30 mouse cellular contexts compared by ENCODE assay signal in genomic region chr6:113523420-113523819, GRCm38 (mm10). TPM values are rescaled to one million over a fixed set of nuclear protein-coding genes. Genes with fewer than 3 reads are reported as not detected.
DNase-seq lines count a peak whose midpoint lies in the region; ATAC-seq and TF ChIP-seq lines count a peak whose summit lies in the region.
"Had no signal": no experiment of that assay in that cellular context is flagged by ENCODE, and none has a peak within 500 bp of the region (broad histone marks: within the 10 kb centered on the region; RNA-seq: fewer than 3 reads in every experiment).

No protein-coding gene starts in this region.

- TF ChIP-seq EP300 in stomach, postnatal 0 days (optimal IDR thresholded peaks at IDR 0.05) = no peak

- no peak overlapping the region for H3K27ac ChIP-seq in forebrain, embryonic 13.5 days
- H3K27ac ChIP-seq in forebrain, embryonic 15.5 days (replicated peaks) = no peak overlapping the region
- H3K27ac ChIP-seq in left cerebral cortex, adult 2 months = no peak overlapping the region
- peak overlapping the region; percentile 49; the same call in 1 of the 2 replicates for H3K27ac ChIP-seq in stomach, postnatal 0 days (replicated peaks)
- H3K27ac ChIP-seq: hindbrain, embryonic 13.5 days; kidney, postnatal 0 days; limb, embryonic 10.5 days; limb, embryonic 15.5 days; liver, embryonic 13.5 days; neural tube, embryonic 12.5 days had no signal

- no peak overlapping the region for H3K4me3 ChIP-seq in forebrain, embryonic 13.5 days
- no peak overlapping the region for H3K4me3 ChIP-seq in forebrain, embryonic 15.5 days
- no peak overlapping the region for H3K4me3 ChIP-seq in left cerebral cortex, adult 2 months
- H3K4me3 ChIP-seq in stomach, postnatal 0 days (ENCODE audit: low read depth, low read length) = no peak overlapping the region
- H3K4me3 ChIP-seq: hindbrain, embryonic 13.5 days; limb, embryonic 10.5 days; limb, embryonic 15.5 days; liver, embryonic 13.5 days; neural tube, embryonic 12.5 days had no signal

- H3K9ac ChIP-seq in forebrain, embryonic 13.5 days = 0 out of 2 replicates have a peak overlapping the region, but pooled peaks have one; percentile 26
- H3K9ac ChIP-seq in forebrain, embryonic 15.5 days (replicated peaks) = no peak overlapping the region
- H3K9ac ChIP-seq in stomach, postnatal 0 days (ENCODE audit: low read length) = no peak overlapping the region
- H3K9ac ChIP-seq: hindbrain, embryonic 13.5 days; limb, embryonic 15.5 days; liver, embryonic 13.5 days; neural tube, embryonic 12.5 days had no signal

- WGBS in forebrain, embryonic 13.5 days = 91% methylated on average over 8 of the region's 8 CpGs
- WGBS in forebrain, embryonic 15.5 days = 91% methylated on average over 8 of the region's 8 CpGs
- WGBS in stomach, postnatal 0 days = 69% methylated on average over 8 of the region's 8 CpGs

- intact Hi-C loops in left cerebral cortex, adult 2 months (cut with DNase I) = loop anchor here (2.0 kb wide), 1 partner anchor 91 kb away; no protein-coding TSS in a partner anchor
- intact Hi-C loops in left cerebral cortex, postnatal 4 days (cut with DNase I) = loop anchor here (10.0 kb wide), 1 partner anchor 181 kb away; no protein-coding TSS in a partner anchor

- H3K36me3 ChIP-seq in forebrain, embryonic 13.5 days (ENCODE audit: poor library complexity, severe bottlenecking) = peaks cover 61% of the 10 kb centered on the region
- H3K36me3 ChIP-seq in forebrain, embryonic 15.5 days = peaks cover 46% of the 10 kb centered on the region
- peaks cover 12% of the 10 kb centered on the region; the same call in 1 of the 2 replicates for H3K36me3 ChIP-seq in stomach, postnatal 0 days (ENCODE audit: control insufficient read depth, insufficient read depth, low read length)

- no peak for ATAC-seq in forebrain, embryonic 13.5 days
- no peak for ATAC-seq in forebrain, embryonic 15.5 days (replicated peaks)
- ATAC-seq in stomach, postnatal 0 days (ENCODE audit: low FRiP score, low TSS enrichment) = 0 out of 2 replicates have a peak, but pooled peaks have one; percentile 32
- ATAC-seq: forebrain, embryonic 14.5 days; intestine, embryonic 16.5 days; midbrain, embryonic 16.5 days; Patski had no signal

- TF ChIP-seq CTCF in left cerebral cortex, adult 2 months (IDR thresholded peaks at IDR 0.05) = no peak
- no peak for TF ChIP-seq CTCF in stomach, postnatal 0 days (IDR thresholded peaks at IDR 0.05; ENCODE audit: low read depth)

- H3K9me3 ChIP-seq in forebrain, embryonic 13.5 days (replicated peaks) = no peaks in the 10 kb centered on the region
- no peaks in the 10 kb centered on the region for H3K9me3 ChIP-seq in forebrain, embryonic 15.5 days
- H3K9me3 ChIP-seq in stomach, postnatal 0 days (ENCODE audit: control insufficient read depth, low read length) = no peaks in the 10 kb centered on the region
- H3K9me3 ChIP-seq: hindbrain, embryonic 13.5 days; limb, embryonic 10.5 days; limb, embryonic 15.5 days; liver, embryonic 13.5 days; neural tube, embryonic 12.5 days had no signal

- peak; percentile 19 to 24 for DNase-seq in left cerebral cortex, adult 2 months (ENCODE audit: extremely low spot score in 1 of 2, low spot score in 2 of 2)
- DNase-seq in left cerebral cortex, postnatal 4 days = no peak
- peak; percentile 43 to 50 for DNase-seq in right cerebral cortex, adult 2 months (ENCODE audit: low spot score in 2 of 2)
- no peak for DNase-seq in right cerebral cortex, postnatal 14 days
- no peak for DNase-seq in stomach, postnatal 0 days (ENCODE audit: low spot score)
- no peak for DNase-seq in kidney, postnatal 14 days
- DNase-seq: adrenal gland, postnatal 10 days; cerebellum, adult 18-20 months; cerebellum, postnatal 14 days; gastrocnemius, postnatal 36 days; heart, adult 18-20 months; heart, postnatal 36 days; kidney, adult 8-10 months; layer of hippocampus, postnatal 36 days; liver, embryonic 13.5 days; lung, adult 2 months had no signal

- H3K4me2 ChIP-seq in forebrain, embryonic 13.5 days = no peak overlapping the region
- H3K4me2 ChIP-seq in forebrain, embryonic 15.5 days (replicated peaks) = no peak overlapping the region
- no peak overlapping the region for H3K4me2 ChIP-seq in stomach, postnatal 0 days (replicated peaks; ENCODE audit: low read depth)
- H3K4me2 ChIP-seq: heart, embryonic 11.5 days; hindbrain, embryonic 13.5 days; limb, embryonic 15.5 days; liver, embryonic 13.5 days; midbrain, embryonic 11.5 days; neural tube, embryonic 12.5 days had no signal

- H3K27me3 ChIP-seq in forebrain, embryonic 13.5 days = no peaks in the 10 kb centered on the region
- H3K27me3 ChIP-seq in forebrain, embryonic 15.5 days = no peaks in the 10 kb centered on the region
- H3K27me3 ChIP-seq in stomach, postnatal 0 days (ENCODE audit: control insufficient read depth, insufficient read depth, low read length) = no peaks in the 10 kb centered on the region
- H3K27me3 ChIP-seq: hindbrain, embryonic 13.5 days; limb, embryonic 15.5 days; liver, embryonic 13.5 days; neural tube, embryonic 12.5 days; Patski had no signal

- no peaks in the 10 kb centered on the region for H3K4me1 ChIP-seq in forebrain, embryonic 13.5 days
- H3K4me1 ChIP-seq in forebrain, embryonic 15.5 days = no peaks in the 10 kb centered on the region
- no peaks in the 10 kb centered on the region for H3K4me1 ChIP-seq in stomach, postnatal 0 days (replicated peaks; ENCODE audit: control insufficient read depth, insufficient read depth)
- H3K4me1 ChIP-seq: hindbrain, embryonic 13.5 days; limb, embryonic 10.5 days; limb, embryonic 15.5 days; liver, embryonic 13.5 days; neural tube, embryonic 12.5 days had no signal

RNA-seq across cellular contexts. Expression of gene Emc3, which starts 8.0 kb away (rescaled TPM):
- polyA plus RNA-seq in forebrain, embryonic 13.5 days (2015; fragmentation: Nextera tagmentation; extraction: Ambion mirVana) = 84.7 and 87.8 TPM in 2 replicates
- 94.9 and 103 TPM in 2 replicates for polyA plus RNA-seq in forebrain, embryonic 15.5 days (2015; fragmentation: Nextera tagmentation; extraction: Ambion mirVana)
- total RNA-seq in left cerebral cortex, adult 2 months (2021) = 10 to 100 TPM; 76.5 to 77.5 TPM
- total RNA-seq in left cerebral cortex, postnatal 4 days (2021) = 10 to 100 TPM; 62.3 to 71.1 TPM
- polyA plus RNA-seq in stomach, postnatal 0 days (2015; fragmentation: Nextera tagmentation; extraction: Ambion mirVana) = 78.4 and 78.5 TPM in 2 replicates

RNA-seq across cellular contexts. Expression of gene Fancd2, which starts 8.1 kb away (rescaled TPM):
- 11.9 and 14.1 TPM in 2 replicates for polyA plus RNA-seq in forebrain, embryonic 13.5 days (2015; fragmentation: Nextera tagmentation; extraction: Ambion mirVana)
- polyA plus RNA-seq in forebrain, embryonic 15.5 days (2015; fragmentation: Nextera tagmentation; extraction: Ambion mirVana) = 6.5 and 6.7 TPM in 2 replicates
- total RNA-seq in left cerebral cortex, adult 2 months (2021) = 1 to 10 TPM; 2.1 to 2.2 TPM
- 1 to 10 TPM; 5.4 to 7.0 TPM for total RNA-seq in left cerebral cortex, postnatal 4 days (2021)
- polyA plus RNA-seq in stomach, postnatal 0 days (2015; fragmentation: Nextera tagmentation; extraction: Ambion mirVana) = 1.6 and 1.9 TPM in 2 replicates

RNA-seq across cellular contexts. Expression of gene Prrt3, which starts 21.7 kb away (rescaled TPM):
- 2.8 and 3.1 TPM in 2 replicates for polyA plus RNA-seq in forebrain, embryonic 13.5 days (2015; fragmentation: Nextera tagmentation; extraction: Ambion mirVana)
- polyA plus RNA-seq in forebrain, embryonic 15.5 days (2015; fragmentation: Nextera tagmentation; extraction: Ambion mirVana) = 5.1 and 6.0 TPM in 2 replicates
- 10 to 100 TPM; 54.9 to 61.1 TPM for total RNA-seq in left cerebral cortex, adult 2 months (2021)
- 10 to 100 TPM; 15.5 to 19.7 TPM for total RNA-seq in left cerebral cortex, postnatal 4 days (2021)
- 0.36 and 0.42 TPM in 2 replicates for polyA plus RNA-seq in stomach, postnatal 0 days (2015; fragmentation: Nextera tagmentation; extraction: Ambion mirVana)
- total RNA-seq: gastrocnemius, postnatal 36 days; heart, adult 18-20 months; heart, postnatal 36 days had no signal

RNA-seq across cellular contexts. Expression of gene Creld1, which starts 40.3 kb away (rescaled TPM):
- polyA plus RNA-seq in forebrain, embryonic 13.5 days (2015; fragmentation: Nextera tagmentation; extraction: Ambion mirVana) = 47.4 and 47.5 TPM in 2 replicates
- 63.8 and 66.7 TPM in 2 replicates for polyA plus RNA-seq in forebrain, embryonic 15.5 days (2015; fragmentation: Nextera tagmentation; extraction: Ambion mirVana)
- 100 to 1,000 TPM; 116 to 117 TPM for total RNA-seq in left cerebral cortex, adult 2 months (2021)
- total RNA-seq in left cerebral cortex, postnatal 4 days (2021) = 10 to 100 TPM; 80.4 to 82.1 TPM
- polyA plus RNA-seq in stomach, postnatal 0 days (2015; fragmentation: Nextera tagmentation; extraction: Ambion mirVana) = 11.1 and 12.1 TPM in 2 replicates

RNA-seq across cellular contexts. Expression of gene Il17rc, which starts 52.2 kb away (rescaled TPM):
- 0.84 and 1.4 TPM in 2 replicates for polyA plus RNA-seq in forebrain, embryonic 13.5 days (2015; fragmentation: Nextera tagmentation; extraction: Ambion mirVana)
- 1.6 and 2.4 TPM in 2 replicates for polyA plus RNA-seq in forebrain, embryonic 15.5 days (2015; fragmentation: Nextera tagmentation; extraction: Ambion mirVana)
- total RNA-seq in left cerebral cortex, adult 2 months (2021) = 1 to 10 TPM; 4.4 to 5.1 TPM
- 1 to 10 TPM; 2.2 to 2.4 TPM for total RNA-seq in left cerebral cortex, postnatal 4 days (2021)
- 70.1 and 73.6 TPM in 2 replicates for polyA plus RNA-seq in stomach, postnatal 0 days (2015; fragmentation: Nextera tagmentation; extraction: Ambion mirVana)
- total RNA-seq: megakaryocyte, adult 5-6 weeks had no signal

Comparison
In these comparisons a context has a peak if more than half of its experiments do, and no peak if none do; other contexts are left out.
1. DNase-seq: peak in left cerebral cortex, adult 2 months (2 of 2) and right cerebral cortex, adult 2 months (2 of 2); none in left cerebral cortex, postnatal 4 days (single experiment), right cerebral cortex, postnatal 14 days (single experiment), stomach, postnatal 0 days (single experiment) and kidney, postnatal 14 days (single experiment).